Mouse (Mus musculus): ENCODE measurements around the gene D930020B18Rik.

DNA sequence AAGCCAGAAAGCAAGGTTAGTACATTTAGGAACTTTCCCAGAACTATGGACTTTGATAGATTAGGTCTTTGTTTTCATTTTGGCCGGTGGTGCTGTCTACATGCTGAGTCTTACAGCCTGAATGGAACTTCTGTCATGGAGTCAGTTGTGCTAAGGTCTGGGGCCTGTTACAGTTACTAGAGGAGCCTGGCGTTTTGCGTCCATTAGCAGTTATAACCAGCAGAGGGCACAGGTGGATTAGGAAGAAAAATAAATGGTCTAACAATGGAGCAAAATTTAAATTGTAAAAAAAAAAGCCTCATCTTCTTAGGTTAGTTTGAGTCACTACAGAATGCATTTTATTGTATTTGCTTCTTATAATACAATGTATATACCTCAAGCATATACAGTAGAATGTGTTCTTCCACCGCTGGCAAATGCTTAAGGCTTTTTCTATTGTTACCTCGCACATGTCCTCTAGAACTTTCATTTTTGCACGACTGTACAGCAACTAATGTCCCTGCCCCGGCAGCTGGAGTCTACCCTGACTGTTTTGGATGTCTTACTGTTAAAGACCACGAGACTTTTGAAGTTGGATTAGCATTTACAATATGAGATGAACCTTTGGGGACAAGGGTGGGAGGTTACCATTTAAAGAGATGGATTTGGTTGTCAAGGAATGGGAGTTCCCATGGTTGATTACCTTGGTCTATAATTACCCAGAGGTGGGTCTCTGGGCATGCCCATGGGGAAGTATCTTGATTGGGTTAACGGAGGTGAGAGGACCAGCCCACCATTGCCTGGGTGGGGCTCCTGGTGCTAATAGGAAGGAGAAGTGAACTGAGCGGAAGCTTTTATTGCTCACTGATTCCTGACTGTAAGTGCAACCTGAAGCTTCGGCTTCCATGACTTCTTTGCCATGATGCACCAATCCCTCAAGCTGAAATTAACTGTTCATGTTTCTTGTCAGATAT is 60.2 kb downstream of the D930020B18Rik start:
- TF ChIP-seq POLR2A (IDR thresholded peaks at IDR 0.05; ENCODE audit: low read depth, low read length) (no peak), CTCF (IDR thresholded peaks at IDR 0.05; ENCODE audit: extremely low read depth, insufficient read length, insufficient replicate concordance, low read depth, low read length) (no peak)
